8 mouse cellular contexts compared by ENCODE assay signal in genomic region chr11:115626824-115627616, GRCm38 (mm10). TPM values are rescaled to one million over a fixed set of nuclear protein-coding genes. Genes with fewer than 3 reads are reported as not detected.
DNase-seq lines count a peak whose midpoint lies in the region; ATAC-seq and TF ChIP-seq lines count a peak whose summit lies in the region.

No protein-coding gene starts in this region.

- 50% methylated on average over 11 of the region's 11 CpGs for WGBS in embryonic facial prominence, embryonic 13.5 days
- WGBS in intestine, embryonic 15.5 days = 46% methylated on average over 11 of the region's 11 CpGs

- H3K4me1 ChIP-seq in embryonic facial prominence, embryonic 13.5 days = peaks cover 13% of the 10 kb centered on the region; the same call in 1 of the 2 replicates
- H3K4me1 ChIP-seq in intestine, embryonic 15.5 days (replicated peaks) = peaks cover 6% of the 10 kb centered on the region; the same call in 1 of the 2 replicates

- TF ChIP-seq POLR2A in myocyte (IDR thresholded peaks at IDR 0.05; ENCODE audit: insufficient read length, low read depth) = no peak

- no peaks in the 10 kb centered on the region for H3K9me3 ChIP-seq in embryonic facial prominence, embryonic 13.5 days
- H3K9me3 ChIP-seq in intestine, embryonic 15.5 days = no peaks in the 10 kb centered on the region

- H3K27me3 ChIP-seq in embryonic facial prominence, embryonic 13.5 days = no peaks in the 10 kb centered on the region
- no peaks in the 10 kb centered on the region for H3K27me3 ChIP-seq in intestine, embryonic 15.5 days (replicated peaks)
- H3K27me3 ChIP-seq in myocyte (ENCODE audit: control insufficient read depth, insufficient read depth, insufficient read length) = no peaks in the 10 kb centered on the region

- no peak overlapping the region for H3ac ChIP-seq in myocyte (ENCODE audit: control insufficient read depth, insufficient read length)

- no peak for ATAC-seq in embryonic facial prominence, embryonic 13.5 days (ENCODE audit: insufficient number of reproducible peaks, insufficient read depth, low FRiP score, low TSS enrichment, low read depth)
- no peak for ATAC-seq in intestine, embryonic 15.5 days
- no peak for ATAC-seq in granulocyte monocyte progenitor cell, adult 5-6 weeks (replicated peaks; ENCODE audit: poor library complexity, severe bottlenecking)

- TF ChIP-seq CTCF in layer of hippocampus, adult 2 months (conservative IDR thresholded peaks at IDR 0.05) = no peak

- H3K4me3 ChIP-seq in layer of hippocampus, adult 2 months = peak overlapping the region; percentile 78
- H3K4me3 ChIP-seq in embryonic facial prominence, embryonic 13.5 days = peak overlapping the region; percentile 73
- peak overlapping the region; percentile 70 for H3K4me3 ChIP-seq in intestine, embryonic 15.5 days (replicated peaks)
- H3K4me3 ChIP-seq in myocyte = peak overlapping the region; percentile 69

- H3K79me2 ChIP-seq in myocyte (ENCODE audit: control insufficient read depth, insufficient read depth) = no peaks in the 10 kb centered on the region

- H3K27ac ChIP-seq in layer of hippocampus, adult 2 months = peak overlapping the region; percentile 87
- no peak overlapping the region for H3K27ac ChIP-seq in embryonic facial prominence, embryonic 13.5 days
- H3K27ac ChIP-seq in intestine, embryonic 15.5 days = peak overlapping the region; percentile 67; the same call in 1 of the 2 replicates

- peaks cover 13% of the 10 kb centered on the region for H3K36me3 ChIP-seq in embryonic facial prominence, embryonic 13.5 days
- H3K36me3 ChIP-seq in intestine, embryonic 15.5 days = peaks cover 6% of the 10 kb centered on the region; the same call in 1 of the 2 replicates
- no peaks in the 10 kb centered on the region for H3K36me3 ChIP-seq in myocyte (ENCODE audit: control insufficient read depth, insufficient read depth)

- peak overlapping the region; percentile 94 for H3K4me2 ChIP-seq in embryonic facial prominence, embryonic 13.5 days
- peak overlapping the region; percentile 85 for H3K4me2 ChIP-seq in intestine, embryonic 15.5 days (replicated peaks)
- peak overlapping the region; percentile 95 for H3K4me2 ChIP-seq in myocyte (ENCODE audit: low read depth)

- peak overlapping the region; percentile 80 for H3K9ac ChIP-seq in embryonic facial prominence, embryonic 13.5 days
- H3K9ac ChIP-seq in intestine, embryonic 15.5 days = peak overlapping the region; percentile 64

- DNase-seq in layer of hippocampus, adult 2 months (ENCODE audit: low spot score in 2 of 2) = no peak
- DNase-seq in layer of hippocampus, adult 11-12 months (ENCODE audit: low spot score) = no peak
- DNase-seq in left cerebral cortex, adult 18-20 months (ENCODE audit: low spot score in 2 of 2) = no peak
- DNase-seq in cerebellum, postnatal 25 days = no peak

TF ChIP-seq in myocyte, 11 proteins besides CTCF, POLR2A, EP300 and RAD21:
- no peak for TF ChIP-seq TCF12 (IDR thresholded peaks at IDR 0.05; ENCODE audit: insufficient read depth, poor library complexity, severe bottlenecking)
- TF ChIP-seq SRF (IDR thresholded peaks at IDR 0.05; ENCODE audit: control insufficient read depth, insufficient read length, low read depth) = no peak
- no peak for TF ChIP-seq MYOG (IDR thresholded peaks at IDR 0.05; ENCODE audit: control insufficient read depth in 1 of 3, insufficient read depth in 1 of 3, insufficient read length in 2 of 3, low read depth in 2 of 3)
- no peak for TF ChIP-seq MAX (IDR thresholded peaks at IDR 0.05; ENCODE audit: low read depth)
- no peak for TF ChIP-seq CEBPB (IDR thresholded peaks at IDR 0.05; ENCODE audit: insufficient read depth, poor library complexity, severe bottlenecking)
- TF ChIP-seq POLR2AphosphoS2 (IDR thresholded peaks at IDR 0.05; ENCODE audit: insufficient read length, low read depth) = no peak
- no peak for TF ChIP-seq MYOD1 (IDR thresholded peaks at IDR 0.05; ENCODE audit: control insufficient read depth in 1 of 3, insufficient read length in 2 of 3, low read depth in 2 of 3)
- no peak for TF ChIP-seq USF1 (IDR thresholded peaks at IDR 0.05; ENCODE audit: low read depth)
- no peak for TF ChIP-seq TCF3 (IDR thresholded peaks at IDR 0.05; ENCODE audit: insufficient read length, low read depth)
- TF ChIP-seq E2F4 (IDR thresholded peaks at IDR 0.05; ENCODE audit: insufficient read depth) = no peak
- TF ChIP-seq REST (IDR thresholded peaks at IDR 0.05; ENCODE audit: insufficient read depth, insufficient read length) = no peak

RNA-seq across cellular contexts. Expression of gene Slc25a19, which starts 1.1 kb away (rescaled TPM):
- total RNA-seq in layer of hippocampus, adult 2 months (2021) = 10 to 100 TPM; 60.4 to 66.6 TPM
- polyA plus RNA-seq in embryonic facial prominence, embryonic 13.5 days (2015; fragmentation: Nextera tagmentation; extraction: Ambion mirVana) = 25.0 and 28.0 TPM in 2 replicates
- 24.7 and 25.4 TPM in 2 replicates for polyA plus RNA-seq in intestine, embryonic 15.5 days (2015; fragmentation: Nextera tagmentation; extraction: Ambion mirVana)
- 13.9 TPM for polyA plus RNA-seq in myocyte (2012; fragmentation: generic; extraction: Trizol)
- 21.9 and 26.1 TPM in 2 replicates for total RNA-seq in granulocyte monocyte progenitor cell, adult 5-6 weeks (2014; fragmentation: Nextera tagmentation)
- 12.8 and 21.6 TPM in 2 replicates for total RNA-seq in granulocyte monocyte progenitor cell, adult 5-6 weeks (2017)
- total RNA-seq in left cerebral cortex, adult 18-20 months (2021) = 10 to 100 TPM; 55.2 to 60.6 TPM

RNA-seq across cellular contexts. Expression of gene Mif4gd, which starts 14.3 kb away (rescaled TPM):
- total RNA-seq in layer of hippocampus, adult 2 months (2021) = 10 to 100 TPM; 19.5 to 22.5 TPM
- polyA plus RNA-seq in embryonic facial prominence, embryonic 13.5 days (2015; fragmentation: Nextera tagmentation; extraction: Ambion mirVana) = 20.2 and 20.6 TPM in 2 replicates
- polyA plus RNA-seq in intestine, embryonic 15.5 days (2015; fragmentation: Nextera tagmentation; extraction: Ambion mirVana) = 30.0 and 34.6 TPM in 2 replicates
- polyA plus RNA-seq in myocyte (2012; fragmentation: generic; extraction: Trizol) = 17.5 TPM
- 18.9 and 32.1 TPM in 2 replicates for total RNA-seq in granulocyte monocyte progenitor cell, adult 5-6 weeks (2014; fragmentation: Nextera tagmentation)
- 17.5 and 29.5 TPM in 2 replicates for total RNA-seq in granulocyte monocyte progenitor cell, adult 5-6 weeks (2017)
- 10 to 100 TPM; 15.4 to 16.1 TPM for total RNA-seq in left cerebral cortex, adult 18-20 months (2021)

RNA-seq across cellular contexts. Expression of gene Gga3, which starts 23.2 kb away (rescaled TPM):
- total RNA-seq in layer of hippocampus, adult 2 months (2021) = 10 to 100 TPM; 67.9 to 91.9 TPM
- 18.9 and 24.6 TPM in 2 replicates for polyA plus RNA-seq in embryonic facial prominence, embryonic 13.5 days (2015; fragmentation: Nextera tagmentation; extraction: Ambion mirVana)
- polyA plus RNA-seq in intestine, embryonic 15.5 days (2015; fragmentation: Nextera tagmentation; extraction: Ambion mirVana) = 18.3 and 18.6 TPM in 2 replicates
- polyA plus RNA-seq in myocyte (2012; fragmentation: generic; extraction: Trizol) = 16.4 TPM
- 34.1 and 43.3 TPM in 2 replicates for total RNA-seq in granulocyte monocyte progenitor cell, adult 5-6 weeks (2014; fragmentation: Nextera tagmentation)
- total RNA-seq in granulocyte monocyte progenitor cell, adult 5-6 weeks (2017) = 28.2 and 31.8 TPM in 2 replicates
- 10 to 100 TPM; 81.4 to 84.1 TPM for total RNA-seq in left cerebral cortex, adult 18-20 months (2021)

RNA-seq across cellular contexts. Expression of gene Mrps7, which starts 23.3 kb away (rescaled TPM):
- total RNA-seq in layer of hippocampus, adult 2 months (2021) = 10 to 100 TPM; 50.4 to 50.8 TPM
- 92.8 and 95.6 TPM in 2 replicates for polyA plus RNA-seq in embryonic facial prominence, embryonic 13.5 days (2015; fragmentation: Nextera tagmentation; extraction: Ambion mirVana)
- polyA plus RNA-seq in intestine, embryonic 15.5 days (2015; fragmentation: Nextera tagmentation; extraction: Ambion mirVana) = 89.5 and 98.3 TPM in 2 replicates
- polyA plus RNA-seq in myocyte (2012; fragmentation: generic; extraction: Trizol) = 61.5 TPM
- 49.9 and 57.2 TPM in 2 replicates for total RNA-seq in granulocyte monocyte progenitor cell, adult 5-6 weeks (2014; fragmentation: Nextera tagmentation)
- 46.9 and 63.8 TPM in 2 replicates for total RNA-seq in granulocyte monocyte progenitor cell, adult 5-6 weeks (2017)
- total RNA-seq in left cerebral cortex, adult 18-20 months (2021) = 10 to 100 TPM; 52.8 to 54.1 TPM
